Mouse (Mus musculus): Measurements from ENCODE around the gene Fpr2.
"Not testable (repeated sequence)": the region's sequence is repeated elsewhere in the genome, so short reads cannot be mapped to it uniquely, and the experiment has no call there.

Fpr2 gene

GRCm38 (mm10) chr17:17883840-17884239 is 3.8 kb upstream of the Fpr2 start, which contains the start of gene Fpr1:
Gene Fpr1 (minus strand): TSS chr17:17883940.
- DNase-seq (ENCODE audit: low spot score) = no peak

GRCm38 (mm10) chr17:17889732-17890425 is 2.3 kb downstream of the Fpr2 start:
- DNase-seq (ENCODE audit: low spot score) = no peak

- DNase-seq (ENCODE audit: low spot score) = peak; percentile 37
Observed at GRCm38 (mm10) chr17:17896039-17896438, 8.4 kb downstream of the Fpr2 start.

- no peak for DNase-seq (ENCODE audit: low spot score)
Observed at GRCm38 (mm10) chr17:17899268-17899667, 11.6 kb downstream of the Fpr2 start.

- no peak for DNase-seq (ENCODE audit: low spot score)
Observed at GRCm38 (mm10) chr17:17900768-17901167, 13.1 kb downstream of the Fpr2 start.

- peak; percentile 87 for DNase-seq (ENCODE audit: low spot score)
Observed at GRCm38 (mm10) chr17:17909636-17910421, 22.2 kb downstream of the Fpr2 start.

GRCm38 (mm10) chr17:17912618-17913017 is 25.0 kb downstream of the Fpr2 start:
- not testable (repeated sequence) for DNase-seq (ENCODE audit: low spot score)

- DNase-seq (ENCODE audit: low spot score) = no peak
Observed at GRCm38 (mm10) chr17:17917376-17917775, 29.8 kb downstream of the Fpr2 start.

GRCm38 (mm10) chr17:17917782-17918181 is 30.2 kb downstream of the Fpr2 start:
- DNase-seq (ENCODE audit: low spot score) = no peak

Data from urinary bladder, postnatal 14 days (tissue).